Mouse (Mus musculus): Measurements from ENCODE around the gene Ints4. TPM values are rescaled to one million over a fixed set of nuclear protein-coding genes. Genes with fewer than 3 reads are reported as not detected.

Gene Ints4
- polyA plus RNA-seq, 1 experiment, result 22.4 TPM

- no peak overlapping the region for H3K4me3 ChIP-seq (replicated peaks; ENCODE audit: control insufficient read depth, low read depth, low read length)
- 86% methylated on average over 9 of the region's 9 CpGs for WGBS
- no peaks in the 10 kb centered on the region; the same call in none of the 2 replicates for H3K4me1 ChIP-seq (ENCODE audit: control insufficient read depth, insufficient read depth, low read length)
- TF ChIP-seq POLR2A (IDR thresholded peaks at IDR 0.05; ENCODE audit: borderline replicate concordance, control insufficient read depth, low read depth, low read length), result no peak
- TF ChIP-seq CTCF (IDR thresholded peaks at IDR 0.05; ENCODE audit: control insufficient read depth, insufficient read depth, low read length), result no peak
- no peak overlapping the region for H3K27ac ChIP-seq (ENCODE audit: control insufficient read depth, insufficient read depth, low read depth, low read length, poor library complexity)
These were observed 69.9 kb downstream of the Ints4 start for GRCm38 (mm10) chr7:97550673-97551072.

DNA sequence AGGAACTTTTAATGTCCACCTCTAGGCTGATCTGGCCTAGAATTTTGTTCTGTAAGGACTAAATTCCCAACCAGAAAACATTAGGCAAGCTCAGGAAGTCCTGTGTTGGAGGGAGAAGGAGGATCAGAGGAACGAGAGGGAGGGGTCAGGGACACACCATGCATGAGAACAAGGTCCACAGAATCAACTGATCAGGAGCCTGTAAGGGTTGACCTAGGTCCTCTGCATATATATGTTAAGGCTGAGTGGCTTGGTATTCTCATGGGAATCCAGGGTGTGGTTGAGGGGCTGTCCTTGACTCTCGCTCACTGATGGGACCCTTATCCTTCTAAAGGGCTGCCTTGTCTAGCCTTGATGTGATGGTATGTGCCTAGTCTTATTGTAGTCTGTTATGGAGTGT lies 82.8 kb downstream of the Ints4 start:
- Histone ChIP-seq H3K27ac (ENCODE audit: control insufficient read depth, insufficient read depth, low read depth, low read length, poor library complexity) (no peak overlapping the region), H3K4me1 (ENCODE audit: control insufficient read depth, insufficient read depth, low read length) (no peaks in the 10 kb centered on the region), H3K4me3 (replicated peaks; ENCODE audit: control insufficient read depth, low read depth, low read length) (no peak overlapping the region)
- 76% methylated on average over 2 of the region's 2 CpGs for WGBS
- TF ChIP-seq POLR2A (IDR thresholded peaks at IDR 0.05; ENCODE audit: borderline replicate concordance, control insufficient read depth, low read depth, low read length) (no peak), CTCF (IDR thresholded peaks at IDR 0.05; ENCODE audit: control insufficient read depth, insufficient read depth, low read length) (no peak)

DNA sequence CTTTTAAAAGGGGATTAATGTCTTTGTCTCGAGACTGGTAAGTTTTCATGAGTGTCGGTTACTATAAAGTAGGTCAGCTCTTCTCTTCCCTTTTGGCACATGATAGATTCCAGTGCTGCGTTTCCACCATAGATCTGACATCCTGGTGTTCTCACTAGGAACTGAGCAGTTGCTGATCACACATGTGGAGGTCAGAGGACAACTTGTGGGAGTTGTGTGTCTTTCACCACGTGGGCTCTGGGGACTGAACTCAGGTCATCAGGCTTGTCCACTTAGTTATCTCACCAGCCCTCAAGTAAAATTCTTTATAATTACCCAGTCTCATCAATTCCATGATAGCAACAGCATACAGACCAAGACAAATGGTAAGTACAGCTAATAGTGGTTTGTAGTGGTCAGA lies 88.6 kb downstream of the Ints4 start:
- WGBS, result 81% methylated on average over 4 of the region's 4 CpGs
- no peak for TF ChIP-seq CTCF (IDR thresholded peaks at IDR 0.05; ENCODE audit: control insufficient read depth, insufficient read depth, low read length)
- TF ChIP-seq POLR2A (IDR thresholded peaks at IDR 0.05; ENCODE audit: borderline replicate concordance, control insufficient read depth, low read depth, low read length), result no peak
- H3K27ac ChIP-seq (ENCODE audit: control insufficient read depth, insufficient read depth, low read depth, low read length, poor library complexity), result no peak overlapping the region
- H3K4me3 ChIP-seq (replicated peaks; ENCODE audit: control insufficient read depth, low read depth, low read length), result no peak overlapping the region
- H3K4me1 ChIP-seq (ENCODE audit: control insufficient read depth, insufficient read depth, low read length), result no peaks in the 10 kb centered on the region

DNA sequence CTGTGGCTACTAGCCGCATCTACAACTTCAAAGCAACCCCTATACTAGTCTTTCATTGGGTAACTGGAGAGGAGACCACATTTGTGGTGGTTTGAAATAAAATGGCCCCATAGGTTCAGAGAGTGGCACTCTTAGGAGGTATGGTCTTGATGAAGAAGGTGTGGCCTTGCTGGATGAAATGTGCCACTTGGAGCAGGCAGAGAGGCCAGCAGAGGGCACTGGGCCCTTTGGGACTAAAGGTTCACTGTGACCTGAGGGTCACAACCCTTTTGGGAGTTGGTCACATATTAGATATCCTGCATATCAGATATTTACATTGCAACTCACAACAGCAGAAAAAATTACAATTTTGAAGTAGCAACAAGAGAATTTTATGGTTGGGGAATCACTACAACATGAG lies 89.6 kb downstream of the Ints4 start:
- Histone ChIP-seq H3K4me3 (replicated peaks; ENCODE audit: control insufficient read depth, low read depth, low read length) (no peak overlapping the region), H3K27ac (ENCODE audit: control insufficient read depth, insufficient read depth, low read depth, low read length, poor library complexity) (no peak overlapping the region), H3K4me1 (ENCODE audit: control insufficient read depth, insufficient read depth, low read length) (no peaks in the 10 kb centered on the region)
- TF ChIP-seq CTCF (IDR thresholded peaks at IDR 0.05; ENCODE audit: control insufficient read depth, insufficient read depth, low read length) (peak; percentile 48), POLR2A (IDR thresholded peaks at IDR 0.05; ENCODE audit: borderline replicate concordance, control insufficient read depth, low read depth, low read length) (no peak)
- 91% methylated on average over 1 of the region's 1 CpGs for WGBS

- TF ChIP-seq CTCF (IDR thresholded peaks at IDR 0.05; ENCODE audit: control insufficient read depth, insufficient read depth, low read length) (no peak), POLR2A (IDR thresholded peaks at IDR 0.05; ENCODE audit: borderline replicate concordance, control insufficient read depth, low read depth, low read length) (no peak)
- H3K4me3 ChIP-seq (replicated peaks; ENCODE audit: control insufficient read depth, low read depth, low read length), result peak overlapping the region; percentile 95
- no peak overlapping the region for H3K27ac ChIP-seq (ENCODE audit: control insufficient read depth, insufficient read depth, low read depth, low read length, poor library complexity)
- no peaks in the 10 kb centered on the region; the same call in 1 of the 2 replicates for H3K4me1 ChIP-seq (ENCODE audit: control insufficient read depth, insufficient read depth, low read length)
- WGBS, result 29% methylated on average over 8 of the region's 8 CpGs
These were observed 97.8 kb downstream of the Ints4 start for GRCm38 (mm10) chr7:97578361-97579066.

- Histone ChIP-seq H3K27ac (ENCODE audit: control insufficient read depth, insufficient read depth, low read depth, low read length, poor library complexity) (peak within 1 kb of the TSS; percentile 96), H3K4me1 (ENCODE audit: control insufficient read depth, insufficient read depth, low read length) (no peaks in the 10 kb centered on the region; the same call in 1 of the 2 replicates), H3K4me3 (replicated peaks; ENCODE audit: control insufficient read depth, low read depth, low read length) (peak within 1 kb of the TSS; percentile 95)
- under 1% methylated on average over 67 of the region's 68 CpGs for WGBS
- TF ChIP-seq CTCF (IDR thresholded peaks at IDR 0.05; ENCODE audit: control insufficient read depth, insufficient read depth, low read length) (peak; percentile 69), POLR2A (IDR thresholded peaks at IDR 0.05; ENCODE audit: borderline replicate concordance, control insufficient read depth, low read depth, low read length) (peak; percentile 79)
These were observed 98.6 kb downstream of the Ints4 start, which contains the start of the genes Aamdc and Rsf1 for GRCm38 (mm10) chr7:97579067-97579975. Aamdc (minus strand) TSS chr7:97579497. Rsf1 (plus strand) TSS chr7:97579889.

DNA sequence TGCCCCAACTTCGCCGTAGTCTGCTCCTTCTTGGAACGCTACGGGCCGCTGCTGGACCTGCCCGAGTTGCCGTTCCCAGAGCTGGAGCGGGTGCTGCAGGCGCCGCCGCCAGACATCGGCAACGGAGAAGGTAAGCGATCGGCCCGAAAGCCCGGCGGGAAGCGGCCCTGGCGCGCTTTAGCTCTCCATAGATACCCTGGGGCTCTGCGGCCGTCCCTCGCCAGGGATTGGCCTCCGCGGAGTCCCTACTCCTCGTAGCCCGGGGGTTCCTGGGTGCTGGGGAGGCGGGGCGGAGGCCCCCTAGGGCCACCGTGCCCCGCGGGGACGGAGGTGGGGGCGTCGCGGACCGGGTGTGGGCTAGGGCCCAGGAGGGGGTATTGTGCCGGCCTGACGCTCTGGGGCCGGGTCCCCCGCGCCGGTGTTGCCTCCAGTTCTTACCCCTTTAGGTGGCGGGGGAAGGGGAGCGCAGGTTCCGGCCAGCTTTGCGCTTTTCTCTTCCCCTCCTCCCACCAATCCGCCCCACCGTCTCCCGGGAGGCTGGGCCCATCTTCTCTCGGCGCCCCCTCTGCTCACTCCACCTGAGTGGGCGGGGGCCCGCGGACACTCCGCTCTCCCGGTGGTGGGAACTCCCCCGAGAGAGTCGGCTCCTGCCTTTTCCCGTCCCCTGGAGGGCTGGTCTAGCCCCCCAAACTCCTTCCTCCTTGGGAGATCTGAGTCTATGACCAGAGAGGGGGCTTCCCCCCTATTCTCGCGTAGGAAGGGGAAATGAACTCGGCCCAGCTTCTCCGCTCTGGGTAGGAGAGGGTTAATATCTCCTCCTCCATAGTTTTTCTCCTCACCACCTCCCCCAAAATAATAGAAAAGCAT lies 99.5 kb downstream of the Ints4 start:
- no peak for TF ChIP-seq POLR2A (IDR thresholded peaks at IDR 0.05; ENCODE audit: borderline replicate concordance, control insufficient read depth, low read depth, low read length)
- no peak for TF ChIP-seq CTCF (IDR thresholded peaks at IDR 0.05; ENCODE audit: control insufficient read depth, insufficient read depth, low read length)
- WGBS, result 1% methylated on average over 65 of the region's 65 CpGs
- Histone ChIP-seq H3K27ac (ENCODE audit: control insufficient read depth, insufficient read depth, low read depth, low read length, poor library complexity) (peak overlapping the region; percentile 96), H3K4me1 (ENCODE audit: control insufficient read depth, insufficient read depth, low read length) (no peaks in the 10 kb centered on the region; the same call in 1 of the 2 replicates), H3K4me3 (replicated peaks; ENCODE audit: control insufficient read depth, low read depth, low read length) (peak overlapping the region; percentile 89)
